Mouse (Mus musculus): ENCODE measurements around the gene Prrx2.

Prrx2 gene

DNA sequence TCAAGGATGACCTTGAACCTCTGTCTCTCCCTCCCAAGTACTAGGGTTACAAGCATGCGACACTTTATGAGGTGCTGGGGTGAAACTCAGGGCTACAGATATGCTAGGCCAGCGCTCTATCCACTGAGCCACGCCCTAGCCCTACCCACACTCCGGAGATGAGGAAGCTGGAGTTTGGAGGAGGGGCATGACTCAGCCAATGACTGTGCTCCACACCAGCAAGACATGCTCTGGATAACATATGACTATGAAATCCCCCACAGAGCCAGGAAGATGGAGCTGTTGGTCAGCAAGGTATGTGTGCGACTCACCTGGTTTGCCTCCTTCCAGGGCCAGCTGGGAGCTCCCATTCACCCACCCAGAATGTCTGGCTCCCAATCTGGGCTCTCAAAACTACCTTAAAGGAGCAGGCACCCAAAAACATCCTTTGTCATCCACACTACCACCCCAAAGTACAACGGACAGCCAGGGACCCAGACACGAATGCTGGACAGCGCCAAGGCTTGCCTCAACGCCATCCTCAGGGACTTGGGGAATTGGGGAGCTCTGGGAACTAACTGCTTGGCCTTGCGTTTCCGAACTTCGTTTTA, 94.2 kb downstream of the Prrx2 start:
- TF ChIP-seq GATA4 (IDR thresholded peaks at IDR 0.05; ENCODE audit: insufficient replicate concordance, low read length) = no peak

DNA sequence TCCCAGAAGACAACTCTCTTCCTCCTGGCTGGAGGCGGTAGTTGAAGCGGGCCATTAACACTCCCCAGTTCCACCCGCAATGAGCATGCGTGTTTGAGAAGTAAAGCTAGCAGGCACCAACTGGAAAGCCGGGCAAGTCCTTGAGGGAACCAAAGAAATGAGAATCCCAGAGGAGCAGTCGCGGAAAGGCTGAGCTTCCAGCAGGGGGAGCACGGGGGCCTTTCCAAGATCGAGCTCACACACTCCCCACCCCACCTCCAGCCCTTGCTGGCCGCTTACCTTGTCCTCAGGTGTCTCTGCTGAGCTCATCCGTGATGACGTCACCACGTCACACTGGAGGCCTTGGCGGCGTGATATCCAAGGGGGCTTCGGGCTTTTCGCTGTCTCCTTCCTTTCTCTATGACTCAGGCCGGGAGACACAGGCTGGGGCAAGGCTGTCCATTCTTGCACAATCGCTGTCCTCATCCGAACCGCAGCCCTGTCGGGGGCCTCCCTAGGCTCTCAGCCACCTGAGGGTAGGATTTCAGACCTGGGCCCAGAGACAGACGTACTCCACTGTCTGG, 94.8 kb downstream of the Prrx2 start, which contains the start of gene Ptges:
Gene Ptges (minus strand): TSS at position 381 of the 563 bp plus-strand sequence.
- TF ChIP-seq GATA4 (IDR thresholded peaks at IDR 0.05; ENCODE audit: insufficient replicate concordance, low read length) = no peak
